Mouse (Mus musculus) MEL (cell line): ENCODE data around the gene Ssc5d. TPM values are rescaled to one million over a fixed set of nuclear protein-coding genes. Genes with fewer than 3 reads are reported as not detected.
A peak's percentile ranks its signal among the peaks of the same experiment; 100 is the strongest.

Experiments used
- DNase-seq: peaks from one replicate; pipeline ENCODE4 v3.0.0; 2011; ENCODE audit warnings: low read depth, low spot score
- H3K27ac ChIP-seq: 2 replicates; pipeline ENCODE4 v1.5.1; 2012; ENCODE audit warnings: low read depth, mild to moderate bottlenecking, control low read depth, low read length, moderate library complexity; ENCODE audit not compliant: control insufficient read depth
- H3K27me3 ChIP-seq, 2 experiments: fragments of 150-350 bp in 1 of 2; sonication (generic) in 1 of 2; 2 replicates each; pipeline ENCODE4 v1.6.1; 2012; ENCODE audit warnings: low read length in 2 of 2, mild to moderate bottlenecking in 2 of 2, improper control_type of control experiment in 1 of 2, moderate library complexity in 1 of 2; ENCODE audit not compliant: insufficient read depth in 2 of 2, control insufficient read depth in 1 of 2
- H3K36me3 ChIP-seq, 2 experiments: 2 replicates each; pipeline ENCODE4 v1.6.1; 2012 to 2014; ENCODE audit warnings: low read length in 2 of 2, improper control_type of control experiment in 1 of 2, inconsistent platforms in 1 of 2, mild to moderate bottlenecking in 1 of 2; ENCODE audit not compliant: insufficient read depth in 2 of 2, control insufficient read depth in 1 of 2
- H3K4me1 ChIP-seq, 2 experiments: fragments of 150-350 bp in 1 of 2; sonication (generic) in 1 of 2; 2 replicates each; pipeline ENCODE4 v1.6.1; 2012; ENCODE audit warnings: low read length in 2 of 2, improper control_type of control experiment in 1 of 2, mild to moderate bottlenecking in 1 of 2; ENCODE audit not compliant: insufficient read depth in 2 of 2, control insufficient read depth in 1 of 2
- H3K4me3 ChIP-seq, 2 experiments: fragments of 150-350 bp in 1 of 2; sonication (generic) in 1 of 2; 2 replicates each; pipeline ENCODE4 v1.5.1; 2012; ENCODE audit warnings: low read depth in 2 of 2, low read length in 2 of 2, mild to moderate bottlenecking in 2 of 2, moderate library complexity in 2 of 2, control low read depth in 1 of 2, improper control_type of control experiment in 1 of 2; ENCODE audit not compliant: control insufficient read depth in 1 of 2, insufficient read depth in 1 of 2
- H3K79me2 ChIP-seq: 2 replicates; pipeline ENCODE4 v1.6.1; 2012; ENCODE audit warnings: mild to moderate bottlenecking, low read length, moderate library complexity; ENCODE audit not compliant: control insufficient read depth, poor library complexity, insufficient read depth
- H3K9ac ChIP-seq: 2 replicates; pipeline ENCODE4 v1.6.1; 2012; ENCODE audit warnings: low read depth, mild to moderate bottlenecking, control low read depth, low read length, moderate library complexity; ENCODE audit not compliant: control insufficient read depth, poor library complexity, severe bottlenecking
- H3K9me3 ChIP-seq: fragments of 150-350 bp; sonication (generic); replicated peaks from 2 replicates; pipeline ENCODE4 v1.6.1; 2012; ENCODE audit warnings: mild to moderate bottlenecking, low read length, improper control_type of control experiment, moderate library complexity; ENCODE audit not compliant: insufficient read depth
- E2F4 ChIP-seq: IDR thresholded peaks from 2 replicates; pipeline ENCODE4 v1.6.1; 2011; ENCODE audit warnings: low read depth, low read length, improper control_type of control experiment, borderline replicate concordance
- EP300 ChIP-seq, 2 experiments: IDR thresholded peaks; 2 replicates each; pipeline ENCODE4 v1.6.1; 2011; ENCODE audit warnings: improper control_type of control experiment in 2 of 2, low read length in 2 of 2, low read depth in 1 of 2, mild to moderate bottlenecking in 1 of 2
- HCFC1 ChIP-seq: IDR thresholded peaks from 2 replicates; pipeline ENCODE4 v1.6.1; 2012; ENCODE audit warnings: low read depth, mild to moderate bottlenecking, inconsistent platforms, low read length, improper control_type of control experiment, moderate library complexity
- MAZ ChIP-seq: IDR thresholded peaks from 2 replicates; pipeline ENCODE4 v1.6.1; 2012; ENCODE audit warnings: low read depth, mild to moderate bottlenecking, inconsistent platforms, low read length, improper control_type of control experiment
- MEF2A ChIP-seq: IDR thresholded peaks from 2 replicates; pipeline ENCODE4 v1.6.1; 2014; ENCODE audit warnings: low read depth, mild to moderate bottlenecking, inconsistent platforms, low read length, improper control_type of control experiment; ENCODE audit not compliant: poor library complexity, insufficient replicate concordance, severe bottlenecking; ENCODE audit errors: extremely low read depth
- NRF1 ChIP-seq: IDR thresholded peaks from 2 replicates; pipeline ENCODE4 v1.6.1; 2014; ENCODE audit warnings: low read depth, mild to moderate bottlenecking, inconsistent platforms, low read length, improper control_type of control experiment, moderate library complexity; ENCODE audit not compliant: poor library complexity, insufficient read depth, severe bottlenecking
- POLR2AphosphoS2 ChIP-seq: IDR thresholded peaks from 2 replicates; pipeline ENCODE4 v1.6.1; 2011; ENCODE audit warnings: low read length, improper control_type of control experiment
- POLR2AphosphoS5 ChIP-seq: IDR thresholded peaks from 2 replicates; pipeline ENCODE4 v1.6.1; 2012; ENCODE audit warnings: low read depth, borderline replicate concordance, mild to moderate bottlenecking, inconsistent platforms, low read length, moderate library complexity, mixed read lengths
- RAD21 ChIP-seq: IDR thresholded peaks from 2 replicates; pipeline ENCODE4 v1.6.1; 2011; ENCODE audit warnings: mild to moderate bottlenecking, low read depth, low read length, improper control_type of control experiment
- USF2 ChIP-seq, 2 experiments: IDR thresholded peaks; 2 replicates each; pipeline ENCODE4 v1.6.1; 2011 to 2012; ENCODE audit warnings: improper control_type of control experiment in 2 of 2, low read length in 2 of 2, borderline replicate concordance in 1 of 2, inconsistent platforms in 1 of 2, low read depth in 1 of 2, mild to moderate bottlenecking in 1 of 2; ENCODE audit not compliant: insufficient read depth in 1 of 2
- ZC3H11A ChIP-seq: IDR thresholded peaks from 2 replicates; pipeline ENCODE4 v1.6.1; 2012; ENCODE audit warnings: low read depth, mild to moderate bottlenecking, inconsistent platforms, low read length, improper control_type of control experiment
- ZMIZ1 ChIP-seq: IDR thresholded peaks from 2 replicates; pipeline ENCODE4 v1.6.1; 2012; ENCODE audit warnings: low read depth, mild to moderate bottlenecking, inconsistent platforms, low read length, improper control_type of control experiment, moderate library complexity
- polyA plus RNA-seq, 2 experiments: library from polyadenylated mRNA; stranded (reverse) in 1 of 2; unstranded in 1 of 2; fragments of >175 nt in 1 of 2; fragments of >200 nt in 1 of 2; gene quantifications; 2 replicates each; pipeline versions ENCODE4 v1.2.1 to v1.2.4; 2012; ENCODE audit warnings: low replicate concordance in 2 of 2, low read depth in 1 of 2; ENCODE audit not compliant: insufficient read length in 2 of 2, insufficient read depth in 1 of 2, missing spikeins in 1 of 2
- total RNA-seq: library from RNA; depleted of rRNA; stranded (reverse); fragments of 300-350 nt; gene quantifications from 2 replicates; pipeline ENCODE4 v1.2.3, GENCODE M21; 2012

The Ssc5d gene
- total and polyA plus RNA-seq, 3 experiments = 0.04 to 0.17 TPM; not detected in 1

GRCm38 (mm10) chr7:4920496-4920895 lies 5.1 kb upstream of the Ssc5d start:
- Histone ChIP-seq H3K27me3 (no peaks in the 10 kb centered on the region), H3K9ac (no peak overlapping the region), H3K4me3 (no peak overlapping the region), H3K36me3 (peaks cover 0 to 4% of the 10 kb centered on the region in 2 experiments; a peak in 2 of 4 replicates), H3K79me2 (peaks cover 4% of the 10 kb centered on the region; the same call in 1 of the 2 replicates), H3K4me1 (no peaks in the 10 kb centered on the region), H3K9me3 (no peaks in the 10 kb centered on the region), H3K27ac (no peak overlapping the region)
- TF ChIP-seq NRF1 (no peak), EP300 (IDR thresholded peaks at IDR 0.05; ENCODE audit: low read depth in 1 of 2, low read length in 2 of 2) (no peak)
- DNase-seq = no peak

DNA sequence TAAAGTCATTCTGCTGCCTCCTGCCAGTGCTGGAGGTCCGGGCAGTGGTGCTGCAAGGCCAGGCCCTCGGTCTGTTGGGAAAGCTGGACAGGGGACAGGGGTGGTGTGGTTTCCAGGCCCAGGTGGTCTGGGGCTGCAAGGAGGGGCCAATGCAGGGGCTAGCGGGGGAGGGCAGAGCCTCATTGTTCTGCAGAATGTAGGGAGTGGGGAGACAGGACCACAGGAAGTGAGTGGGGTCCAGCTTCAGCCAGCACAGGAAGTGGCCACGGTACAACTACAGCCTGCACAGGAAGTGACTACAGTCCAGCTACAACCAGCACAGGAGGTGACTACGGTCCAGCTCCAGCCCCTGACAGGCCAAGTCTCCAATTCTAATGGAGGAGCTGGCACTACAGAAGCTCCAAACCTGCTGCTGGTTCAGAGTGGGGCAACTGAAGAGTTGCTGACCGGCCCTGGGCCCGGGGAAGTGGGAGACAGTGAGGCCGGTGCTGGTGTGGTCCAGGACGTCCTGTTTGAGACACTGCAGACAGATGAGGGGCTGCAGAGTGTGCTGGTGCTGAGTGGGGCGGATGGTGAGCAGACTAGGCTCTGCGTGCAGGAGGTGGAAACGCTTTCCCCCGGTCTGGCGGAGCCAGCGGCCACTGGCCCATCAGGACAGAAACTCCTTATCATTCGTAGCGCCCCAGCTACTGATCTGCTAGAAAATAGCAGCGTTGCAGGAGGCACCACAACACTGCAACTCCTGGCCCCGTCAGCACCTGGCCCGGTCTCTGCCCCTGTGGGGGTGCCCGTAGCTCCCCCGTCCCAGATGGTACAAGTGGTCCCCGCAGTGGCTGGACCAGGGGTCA lies 4.4 kb upstream of the Ssc5d start:
- H3K27me3 ChIP-seq = no peaks in the 10 kb centered on the region
- H3K79me2 ChIP-seq = peaks cover 2% of the 10 kb centered on the region; the same call in 1 of the 2 replicates
- TF ChIP-seq NRF1 = no peak
- TF ChIP-seq ZMIZ1 = no peak
- no peak for TF ChIP-seq HCFC1
- no peak for TF ChIP-seq ZC3H11A
- TF ChIP-seq MEF2A = no peak
- TF ChIP-seq POLR2AphosphoS2 = peak; percentile 72
- TF ChIP-seq, all 39 proteins: peak for 1
- no peaks in the 10 kb centered on the region for H3K4me1 ChIP-seq
- no peak overlapping the region for H3K27ac ChIP-seq
- no peak overlapping the region for H3K9ac ChIP-seq
- no peak overlapping the region for H3K4me3 ChIP-seq
- peaks cover 0 to 2% of the 10 kb centered on the region in 2 experiments; a peak in 2 of 4 replicates for H3K36me3 ChIP-seq
- no peaks in the 10 kb centered on the region for H3K9me3 ChIP-seq
- no peak for DNase-seq

DNA sequence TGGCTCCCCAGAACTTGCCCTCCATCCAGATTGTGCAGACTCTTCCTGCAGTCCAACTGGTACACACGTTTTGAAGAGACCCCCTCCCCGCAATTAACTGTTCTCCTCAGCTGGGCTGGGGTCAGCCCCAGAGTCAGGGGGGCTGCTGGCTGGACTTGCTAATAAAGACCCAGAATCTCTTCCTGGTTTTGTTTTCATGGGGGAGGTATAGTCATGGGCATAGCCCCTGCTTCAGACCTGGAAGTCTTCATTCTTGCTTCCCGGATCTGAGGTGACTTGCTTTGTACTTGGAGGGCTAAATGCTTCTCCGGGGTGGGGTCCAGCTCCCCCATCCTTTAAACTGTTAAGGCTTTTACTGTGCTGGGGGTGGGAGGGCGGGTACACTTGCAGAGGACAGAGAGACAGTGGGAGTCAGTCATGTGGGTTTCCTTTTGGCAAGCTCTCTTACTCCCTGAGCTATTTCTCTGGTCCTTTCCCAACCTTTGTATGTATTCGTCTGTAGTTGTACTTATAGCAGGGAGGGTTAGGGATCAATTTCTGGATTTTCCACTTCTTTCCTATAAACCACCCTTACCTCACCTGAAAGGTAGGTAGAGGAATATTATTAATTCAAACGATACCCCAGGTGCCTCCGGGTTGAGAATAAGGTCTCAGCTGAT lies 3.6 kb upstream of the Ssc5d start, which contains the start of gene Nat14:
Nat14 (plus strand) TSS at position 205 of the 659 bp plus-strand sequence.
- Histone ChIP-seq H3K79me2 (no peaks in the 10 kb centered on the region), H3K27ac (no peak within 1 kb of the TSS), H3K4me1 (no peaks in the 10 kb centered on the region), H3K4me3 (no peak within 1 kb of the TSS), H3K9me3 (no peaks in the 10 kb centered on the region), H3K27me3 (no peaks in the 10 kb centered on the region), H3K36me3 (no peaks in the 10 kb centered on the region), H3K9ac (no peak within 1 kb of the TSS)
- no peak for DNase-seq
- TF ChIP-seq E2F4 (no peak), MAZ (no peak), POLR2AphosphoS5 (no peak), RAD21 (no peak), USF2 (IDR thresholded peaks at IDR 0.05; ENCODE audit: borderline replicate concordance in 1 of 2, insufficient read depth in 1 of 2, low read depth in 1 of 2, low read length in 2 of 2) (no peak)
